Mouse (Mus musculus) right cerebral cortex, adult 18-20 months (tissue): Measurements from ENCODE around the gene Serf2.
"Not testable (repeated sequence)": the region's sequence is repeated elsewhere in the genome, so short reads cannot be mapped to it uniquely, and the experiment has no call there.

ENCODE experiments used
- DNase-seq: peaks from one replicate; pipeline ENCODE4 v3.0.0; 2022; ENCODE audit warnings: mixed read lengths

The Serf2 gene

GRCm38 (mm10) chr2:121448136-121448535 lies 859 bp upstream of the Serf2 start:
- DNase-seq: no peak

GRCm38 (mm10) chr2:121449545-121450011 lies 583 bp downstream of the Serf2 start:
- peak; percentile 36 for DNase-seq

DNA sequence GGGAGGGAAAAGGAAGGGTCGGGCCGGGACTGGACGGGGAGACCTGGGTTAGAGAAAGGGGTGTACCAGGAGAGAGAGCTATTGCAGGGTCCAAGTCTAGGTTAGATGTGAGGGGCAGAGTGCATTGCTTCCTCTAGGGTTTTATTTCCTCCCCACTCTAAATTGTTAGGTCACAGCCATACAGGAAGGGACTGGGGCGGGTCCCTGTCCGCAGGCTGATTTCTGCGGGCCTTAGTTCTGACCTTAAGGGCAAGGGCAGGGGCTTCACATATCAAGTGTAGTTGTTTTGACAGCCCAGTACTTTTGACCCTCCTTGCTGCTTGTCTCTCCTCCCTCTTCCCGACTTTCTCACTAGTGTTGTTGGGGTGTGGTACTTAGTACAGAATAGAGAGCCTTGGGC lies 1.1 kb downstream of the Serf2 start:
- no peak for DNase-seq

GRCm38 (mm10) chr2:121452361-121452760 lies 3.4 kb downstream of the Serf2 start:
- DNase-seq: no peak

- DNase-seq: no peak
Observed at GRCm38 (mm10) chr2:121452990-121453389, 4.0 kb downstream of the Serf2 start, which contains the start of gene Hypk. TSS of gene Hypk (plus strand) at chr2:121453290.

DNA sequence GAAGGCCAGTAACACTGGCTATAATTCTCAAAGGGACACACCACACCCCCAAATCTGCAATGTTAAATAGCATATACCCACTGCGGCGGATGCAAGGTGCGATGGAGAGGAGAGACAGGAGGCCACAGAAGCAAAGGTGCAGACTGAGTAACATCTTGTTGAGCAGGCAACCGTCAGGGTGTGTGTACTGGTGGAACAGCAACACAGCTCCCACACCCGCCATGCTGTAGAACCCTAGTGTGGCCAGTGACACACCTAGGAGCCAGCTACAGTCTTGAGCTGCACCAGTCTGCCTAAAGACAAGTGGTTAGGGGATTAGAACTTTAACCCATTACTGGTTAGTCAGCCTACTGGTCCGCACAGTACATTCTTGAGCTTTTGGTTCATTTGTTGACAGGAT lies 4.9 kb downstream of the Serf2 start:
- no peak for DNase-seq

- no peak for DNase-seq
Observed at GRCm38 (mm10) chr2:121455534-121455933, 6.5 kb downstream of the Serf2 start.

- DNase-seq: peak; percentile 86
Observed at GRCm38 (mm10) chr2:121456692-121457642, 8.0 kb downstream of the Serf2 start, which contains the start of gene Serinc4. TSS of gene Serinc4 (minus strand) at chr2:121456781.

DNA sequence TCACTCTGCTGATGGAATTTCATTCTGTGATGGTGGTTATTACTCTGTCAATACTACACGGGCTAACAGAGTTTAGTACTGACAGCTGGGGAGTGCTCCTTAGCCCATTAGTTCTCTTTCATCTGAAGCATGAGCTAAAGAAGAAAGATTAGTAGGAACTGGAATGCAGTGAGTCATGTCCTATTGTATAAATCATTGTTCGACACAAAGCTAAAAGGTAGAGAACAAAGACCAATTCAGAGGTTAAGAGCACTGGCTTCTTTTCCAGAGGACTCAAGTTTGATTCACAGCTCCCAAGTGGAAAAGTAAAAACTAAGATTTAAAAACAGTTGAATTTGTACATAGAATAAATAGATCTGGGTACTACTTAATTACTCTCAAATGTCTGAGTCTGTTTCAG lies 11.1 kb downstream of the Serf2 start:
- DNase-seq: no peak

DNA sequence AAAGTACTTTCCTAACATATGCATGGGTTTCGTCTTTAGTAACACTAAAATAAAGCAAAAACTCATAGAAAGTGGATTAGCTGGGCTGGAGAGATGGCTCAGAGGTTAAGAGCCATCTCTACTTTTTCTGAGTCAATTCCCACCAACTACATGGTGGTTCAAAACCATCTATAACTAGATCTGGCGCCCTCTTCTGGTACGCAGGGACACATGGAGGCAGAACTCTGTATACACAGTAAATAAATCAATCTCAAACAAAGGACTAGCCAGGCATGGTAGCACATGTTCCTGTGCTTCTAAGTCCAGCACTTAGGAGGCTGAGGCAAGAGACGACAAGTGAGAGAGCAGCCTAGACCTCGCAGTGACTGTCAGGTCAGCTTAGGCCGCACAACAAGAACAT lies 20.0 kb downstream of the Serf2 start:
- not testable (repeated sequence) for DNase-seq

DNA sequence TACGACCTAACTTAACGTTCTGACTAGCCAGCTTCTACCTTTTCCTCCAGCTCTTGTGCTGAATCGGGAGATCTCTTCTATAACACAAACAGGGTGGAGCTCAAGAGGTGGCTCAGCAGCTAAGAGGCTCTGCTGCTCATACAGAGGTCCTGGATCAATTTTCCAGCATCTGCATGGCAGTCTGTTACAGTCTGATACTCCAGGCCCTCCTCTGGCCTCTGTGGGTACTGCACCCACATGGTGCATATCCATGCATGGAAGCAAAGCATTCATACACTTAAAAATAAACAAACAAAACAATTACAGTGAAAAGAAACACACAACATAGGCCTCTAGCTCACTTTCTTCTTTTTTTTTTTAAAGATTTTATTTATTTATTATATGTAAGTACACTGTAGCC lies 23.8 kb downstream of the Serf2 start:
- not testable (repeated sequence) for DNase-seq

DNA sequence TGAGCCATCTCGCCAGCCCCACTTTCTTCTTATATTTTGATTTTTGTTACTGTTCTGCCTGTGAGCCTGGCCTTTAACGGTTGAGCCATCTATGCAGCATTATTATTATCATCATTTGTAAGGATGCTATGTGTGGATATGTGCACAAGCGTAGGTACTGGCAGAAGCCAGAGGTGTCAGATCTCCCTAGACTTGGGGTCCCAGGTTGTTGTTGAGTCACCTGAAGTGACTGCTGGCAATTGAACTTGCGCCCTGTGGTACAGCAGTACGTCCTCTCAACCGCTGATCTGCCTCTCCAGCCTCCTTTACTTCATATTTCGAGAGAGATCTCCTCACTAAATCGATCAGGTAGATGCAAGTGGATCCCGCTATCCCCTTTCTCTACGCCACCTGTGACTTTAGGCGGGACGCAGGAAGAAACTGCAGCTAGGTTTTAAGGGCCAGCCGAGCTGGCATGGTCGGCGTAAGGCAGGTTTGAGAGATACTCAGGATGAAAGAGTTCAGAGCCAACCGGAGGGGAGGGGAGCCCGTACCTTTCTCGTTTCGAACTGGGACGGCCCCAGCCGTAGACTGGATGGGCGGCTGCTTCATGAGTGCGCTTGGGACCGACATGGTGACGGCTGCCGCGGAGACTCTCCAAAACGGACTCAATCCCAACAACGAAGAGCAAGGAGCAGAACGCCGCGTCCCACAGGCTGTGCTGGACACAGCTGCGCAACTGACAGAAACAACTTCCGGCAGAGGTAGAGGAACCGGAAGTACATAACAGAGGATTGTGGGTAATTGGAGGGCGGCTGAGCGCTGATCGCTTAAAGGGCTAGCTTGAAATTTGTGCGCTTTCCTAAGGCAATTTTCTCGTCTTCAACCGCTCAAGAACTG lies 24.5 kb downstream of the Serf2 start, which contains the start of gene Mfap1b:
Gene Mfap1b (minus strand): TSS at position 767 of the 879 bp plus-strand sequence.
- peak; percentile 89 for DNase-seq

GRCm38 (mm10) chr2:121474180-121474535 lies 25.2 kb downstream of the Serf2 start:
- DNase-seq: no peak

- not testable (repeated sequence) for DNase-seq
Observed at GRCm38 (mm10) chr2:121475306-121475705, 26.3 kb downstream of the Serf2 start.

- DNase-seq: no peak
Observed at GRCm38 (mm10) chr2:121477491-121478266, 28.7 kb downstream of the Serf2 start.

GRCm38 (mm10) chr2:121480498-121480897 lies 31.5 kb downstream of the Serf2 start:
- no peak for DNase-seq

- not testable (repeated sequence) for DNase-seq
Observed at GRCm38 (mm10) chr2:121480916-121481315, 31.9 kb downstream of the Serf2 start.

DNA sequence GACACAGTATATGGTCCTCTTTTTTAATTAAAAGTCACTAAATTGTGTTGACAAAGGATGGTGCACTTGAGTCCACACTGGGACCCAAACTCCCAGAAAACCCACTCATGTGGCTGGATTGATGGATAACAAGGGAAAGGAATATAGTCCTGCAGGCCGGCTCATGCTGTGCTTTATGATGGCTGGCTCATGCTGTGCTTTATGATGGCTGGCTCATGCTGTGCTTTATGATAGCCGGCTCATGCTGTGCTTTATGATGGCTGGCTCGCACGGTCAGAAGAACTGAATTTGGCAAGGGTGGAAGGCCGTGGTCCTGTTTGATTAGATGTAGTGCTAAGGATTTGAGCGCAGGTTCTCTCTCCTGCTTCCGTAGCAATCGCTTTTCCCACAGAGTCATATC lies 34.6 kb downstream of the Serf2 start:
- no peak for DNase-seq

GRCm38 (mm10) chr2:121484403-121484802 lies 35.4 kb downstream of the Serf2 start:
- DNase-seq: not testable (repeated sequence)

GRCm38 (mm10) chr2:121501550-121501949 lies 52.6 kb downstream of the Serf2 start:
- not testable (repeated sequence) for DNase-seq

GRCm38 (mm10) chr2:121505942-121506882 lies 57.2 kb downstream of the Serf2 start, which contains the start of the genes Mfap1a and Wdr76:
TSS of gene Mfap1a (minus strand) at chr2:121506665.
TSS of gene Wdr76 (plus strand) at chr2:121506723.
- peak; percentile 90 for DNase-seq
